Mouse (Mus musculus) stomach, adult 2 months (tissue): ENCODE results near the gene Ice1. TPM values are rescaled to one million over a fixed set of nuclear protein-coding genes. Genes with fewer than 3 reads are reported as not detected.

Experiments
- polyA plus RNA-seq: library from polyadenylated mRNA; depleted of rRNA; stranded (reverse); fragments of >200 nt; gene quantifications from 2 replicates; pipeline ENCODE4 v1.2.3, GENCODE M21; 2012; rRNA removed

Ice1 gene
- 4.3 and 5.0 TPM in 2 replicates for polyA plus RNA-seq

GRCm38 (mm10) chr13:70637282-70637661, at the start of gene Ice1:
Gene Ice1 (minus strand): TSS chr13:70637634.

Other genes starting within 250 kb of the Ice1 start
- gene Adamts16, start 204.2 kb upstream of the Ice1 start, polyA plus RNA-seq = 0.01 and 0.03 TPM in 2 replicates